Mouse (Mus musculus): ENCODE results near the gene Slx4ip. TPM values are rescaled to one million over a fixed set of nuclear protein-coding genes. Genes with fewer than 3 reads are reported as not detected.
A peak's percentile ranks its signal among the peaks of the same experiment; 100 is the strongest.

The Slx4ip gene
- polyA plus RNA-seq, 1 experiment from 2014 or later: 8.3 TPM

DNA sequence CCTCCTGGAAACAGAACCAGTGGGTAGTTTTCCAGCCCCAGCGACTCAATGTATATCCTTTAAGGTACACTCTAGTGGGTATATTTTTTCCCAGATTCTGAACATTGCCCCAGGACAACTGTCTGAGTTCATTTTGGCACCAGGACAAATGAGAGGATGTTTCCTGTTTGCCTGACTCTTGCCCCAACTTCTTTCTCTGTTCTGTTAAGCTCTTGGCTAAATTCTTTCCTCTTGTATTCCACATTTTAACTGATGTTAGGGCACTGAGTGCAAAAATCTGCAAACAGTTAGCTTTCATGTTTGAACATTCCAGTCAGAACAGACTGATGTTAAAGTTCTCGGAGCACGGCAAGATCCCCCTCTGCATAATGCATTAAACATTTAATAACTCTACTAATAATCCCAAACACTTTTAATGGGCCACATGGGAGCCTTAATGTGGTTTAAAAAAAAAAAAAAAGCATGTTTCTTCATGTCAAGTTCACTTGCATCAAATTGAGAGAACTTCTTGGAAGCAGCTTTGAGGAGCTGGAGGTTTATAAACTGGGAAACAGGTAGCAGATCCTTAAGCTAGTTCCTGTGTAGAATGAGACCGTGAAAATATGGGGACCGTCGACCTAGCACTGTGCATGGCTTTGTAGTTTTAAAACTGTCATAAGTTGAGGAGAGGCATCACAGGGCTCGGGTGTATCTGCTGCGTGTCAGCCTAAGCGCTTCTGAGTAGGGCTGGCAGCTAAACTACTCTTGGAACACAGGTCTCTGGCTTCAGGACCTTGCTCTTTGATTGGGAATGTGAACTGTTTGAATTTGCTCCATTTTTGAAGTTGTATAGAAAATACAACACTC lies 64.9 kb downstream of the Slx4ip start:
- Histone ChIP-seq H3K27me3 (no peaks in the 10 kb centered on the region), H3K36me3 (no peaks in the 10 kb centered on the region), H3K4me1 (0 out of 2 replicates have a peak, but pooled peaks cover 2% of the 10 kb centered on the region), H3K27ac (no peak overlapping the region), H3K9me3 (replicated peaks) (no peaks in the 10 kb centered on the region), H3K9ac (no peak overlapping the region), H3K4me3 (replicated peaks) (no peak overlapping the region), H3K4me2 (no peak overlapping the region)
- 73% methylated on average over 9 of the region's 9 CpGs for WGBS
- ATAC-seq (replicated peaks; ENCODE audit: low FRiP score): no peak

DNA sequence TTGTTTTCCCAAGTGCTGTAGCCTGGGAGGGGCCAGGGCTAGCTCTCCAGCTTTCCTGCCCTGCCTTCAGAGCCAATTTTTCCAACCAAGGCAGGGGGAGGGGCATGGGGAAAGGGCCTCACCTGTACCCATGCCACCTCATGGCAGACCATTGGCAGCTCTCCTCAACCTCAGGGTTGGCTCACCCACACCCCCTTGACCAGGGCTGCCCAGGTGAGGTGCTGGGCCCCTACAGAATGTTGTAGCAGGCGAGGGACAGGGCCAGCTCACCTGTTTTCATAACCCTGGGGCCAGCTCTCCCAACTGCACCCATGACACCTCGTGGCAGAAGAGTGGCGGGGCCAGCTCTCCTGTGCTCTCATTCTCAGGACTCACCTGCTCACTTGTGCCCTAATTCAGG lies 67.7 kb downstream of the Slx4ip start:
- Histone ChIP-seq H3K27ac (no peak overlapping the region), H3K4me1 (no peaks in the 10 kb centered on the region), H3K9ac (no peak overlapping the region), H3K4me2 (no peak overlapping the region), H3K9me3 (replicated peaks) (no peaks in the 10 kb centered on the region), H3K36me3 (no peaks in the 10 kb centered on the region), H3K27me3 (no peaks in the 10 kb centered on the region), H3K4me3 (replicated peaks) (no peak overlapping the region)
- 66% methylated on average over 3 of the region's 3 CpGs for WGBS
- ATAC-seq (replicated peaks; ENCODE audit: low FRiP score): no peak

DNA sequence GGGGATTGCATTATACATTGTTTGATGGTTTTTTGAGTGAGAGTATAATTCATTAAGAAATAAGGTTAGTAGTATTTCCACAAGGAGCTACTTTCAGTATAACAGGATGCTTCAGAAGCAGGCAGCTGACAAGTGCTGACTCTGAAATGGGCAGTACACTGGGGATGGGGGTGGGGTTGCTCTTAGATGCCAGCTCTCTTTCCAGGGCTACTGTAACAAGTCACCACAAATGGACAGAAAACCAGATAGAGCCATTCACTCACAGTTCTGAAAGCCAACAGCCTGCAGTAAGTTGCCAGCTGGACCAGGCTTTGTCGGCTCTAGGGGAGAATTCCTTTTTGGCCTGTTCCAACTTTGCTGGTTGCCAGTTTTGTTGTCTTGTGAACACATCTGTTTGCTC lies 84.8 kb downstream of the Slx4ip start:
- Histone ChIP-seq H3K4me2 (no peak overlapping the region), H3K9ac (no peak overlapping the region), H3K27me3 (no peaks in the 10 kb centered on the region), H3K36me3 (no peaks in the 10 kb centered on the region), H3K9me3 (replicated peaks) (no peaks in the 10 kb centered on the region), H3K4me1 (no peaks in the 10 kb centered on the region), H3K27ac (no peak overlapping the region), H3K4me3 (replicated peaks) (no peak overlapping the region)
- WGBS: 92% methylated on average over 1 of the region's 1 CpGs
- no peak for ATAC-seq (replicated peaks; ENCODE audit: low FRiP score)

DNA sequence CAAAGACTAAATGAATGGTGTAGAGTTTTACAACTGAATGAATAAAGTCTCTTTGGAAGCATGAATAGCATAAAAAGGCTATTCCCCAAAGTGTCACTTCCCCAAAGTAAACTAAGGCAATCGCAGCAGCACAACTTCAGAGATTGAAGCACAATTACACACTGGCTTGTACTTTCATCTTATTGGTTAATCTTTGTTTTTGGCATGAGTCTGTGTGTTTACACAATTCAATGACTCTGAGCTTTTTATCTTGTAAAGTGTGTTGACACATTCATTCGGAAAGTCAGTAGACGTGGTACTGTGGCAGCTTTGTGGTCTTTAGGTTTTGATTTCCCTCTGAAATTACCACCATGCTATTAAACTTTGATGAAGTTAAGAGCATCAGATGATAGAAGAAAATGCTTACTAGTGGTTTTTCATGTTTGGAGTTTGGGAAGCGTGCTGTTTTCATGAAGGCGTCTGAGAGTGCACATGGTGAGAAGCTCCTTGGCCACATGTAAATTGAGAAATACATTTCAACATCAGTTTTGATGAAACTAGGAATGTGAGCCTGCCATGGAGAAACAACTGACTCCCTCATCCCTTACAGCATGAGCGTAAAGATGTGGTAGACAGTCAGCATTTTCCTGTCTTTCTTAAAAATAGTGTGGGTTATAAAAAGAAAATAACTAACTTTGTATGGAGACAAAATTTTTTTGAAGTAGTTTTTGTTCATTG lies 88.2 kb downstream of the Slx4ip start:
- ATAC-seq (replicated peaks; ENCODE audit: low FRiP score): no peak
- Histone ChIP-seq H3K9me3 (replicated peaks) (no peaks in the 10 kb centered on the region), H3K4me2 (no peak overlapping the region), H3K27ac (no peak overlapping the region), H3K36me3 (no peaks in the 10 kb centered on the region), H3K4me1 (0 out of 2 replicates have a peak, but pooled peaks cover 3% of the 10 kb centered on the region), H3K27me3 (no peaks in the 10 kb centered on the region), H3K4me3 (replicated peaks) (no peak overlapping the region), H3K9ac (no peak overlapping the region)
- 81% methylated on average over 6 of the region's 6 CpGs for WGBS

DNA sequence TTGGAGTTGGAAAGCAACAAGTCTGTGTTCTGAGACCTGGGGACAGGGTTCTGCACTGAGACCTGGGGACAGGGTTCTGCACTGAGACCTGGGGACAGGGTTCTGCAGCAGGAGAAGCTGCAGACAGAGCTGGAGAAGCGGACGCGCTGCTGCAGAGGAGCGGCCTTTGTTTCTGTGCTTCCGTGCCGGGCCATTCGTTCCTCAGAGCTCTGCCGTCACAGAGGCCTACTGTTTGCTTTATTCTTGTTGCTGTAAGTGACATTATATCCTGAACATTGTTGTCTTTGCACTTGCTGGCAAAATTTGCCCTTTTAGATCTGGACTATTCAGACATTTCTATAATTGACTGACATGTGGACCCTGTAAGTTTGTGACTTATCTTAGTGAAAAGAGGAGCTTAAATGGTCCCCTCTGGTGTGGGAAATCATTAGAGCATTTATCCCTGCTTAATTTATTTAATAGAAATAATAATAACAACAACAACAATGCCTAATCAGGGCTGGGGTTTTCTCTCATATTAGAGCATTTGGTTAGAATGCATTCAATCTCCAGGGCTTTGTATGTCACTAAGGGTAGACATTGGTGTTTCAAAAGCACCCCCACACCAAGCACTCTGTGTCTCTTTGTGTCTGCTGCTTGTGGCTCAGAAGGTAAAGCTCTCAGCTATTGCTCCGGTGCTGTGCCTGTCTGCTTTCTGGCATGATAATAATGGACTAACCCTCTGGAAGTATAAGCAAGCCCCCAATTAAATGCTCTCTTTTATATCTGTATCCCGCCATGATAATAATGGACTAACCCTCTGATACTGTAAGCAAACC lies 90.3 kb downstream of the Slx4ip start:
- H3K27me3 ChIP-seq: no peaks in the 10 kb centered on the region
- 74% methylated on average over 10 of the region's 10 CpGs for WGBS
- H3K4me1 ChIP-seq: peaks cover 9% of the 10 kb centered on the region
- H3K36me3 ChIP-seq: no peaks in the 10 kb centered on the region
- ATAC-seq (replicated peaks; ENCODE audit: low FRiP score): no peak
- no peak overlapping the region for H3K27ac ChIP-seq
- no peak overlapping the region for H3K9ac ChIP-seq
- no peak overlapping the region for H3K4me2 ChIP-seq
- H3K9me3 ChIP-seq (replicated peaks): no peaks in the 10 kb centered on the region
- no peak overlapping the region for H3K4me3 ChIP-seq (replicated peaks)

DNA sequence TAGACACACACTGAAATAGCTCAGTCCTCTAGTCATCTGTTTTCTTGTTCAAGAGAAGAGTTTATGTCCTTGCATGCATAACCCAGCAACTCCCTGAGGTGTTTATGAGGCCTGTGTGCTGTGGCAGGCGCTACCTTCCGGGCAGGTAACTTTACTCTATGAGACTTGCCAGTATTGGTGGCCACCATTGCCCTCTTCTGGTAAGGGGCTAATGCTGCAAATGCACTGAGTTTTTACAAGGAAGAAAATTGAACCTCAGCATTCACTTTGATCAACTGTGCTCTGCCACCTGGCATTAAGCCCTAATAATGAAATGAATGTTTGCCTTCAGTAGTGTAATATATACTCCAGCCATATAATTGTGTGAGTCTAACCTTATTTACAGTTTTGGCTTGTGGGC lies 92.9 kb downstream of the Slx4ip start:
- ATAC-seq (replicated peaks; ENCODE audit: low FRiP score): no peak
- H3K9me3 ChIP-seq (replicated peaks): no peaks in the 10 kb centered on the region
- no peaks in the 10 kb centered on the region for H3K36me3 ChIP-seq
- no peak overlapping the region for H3K4me2 ChIP-seq
- no peak overlapping the region for H3K9ac ChIP-seq
- H3K4me1 ChIP-seq: peaks cover 12% of the 10 kb centered on the region
- no peak overlapping the region for H3K4me3 ChIP-seq (replicated peaks)
- WGBS: 97% methylated on average over 2 of the region's 2 CpGs
- no peaks in the 10 kb centered on the region for H3K27me3 ChIP-seq
- no peak overlapping the region for H3K27ac ChIP-seq

DNA sequence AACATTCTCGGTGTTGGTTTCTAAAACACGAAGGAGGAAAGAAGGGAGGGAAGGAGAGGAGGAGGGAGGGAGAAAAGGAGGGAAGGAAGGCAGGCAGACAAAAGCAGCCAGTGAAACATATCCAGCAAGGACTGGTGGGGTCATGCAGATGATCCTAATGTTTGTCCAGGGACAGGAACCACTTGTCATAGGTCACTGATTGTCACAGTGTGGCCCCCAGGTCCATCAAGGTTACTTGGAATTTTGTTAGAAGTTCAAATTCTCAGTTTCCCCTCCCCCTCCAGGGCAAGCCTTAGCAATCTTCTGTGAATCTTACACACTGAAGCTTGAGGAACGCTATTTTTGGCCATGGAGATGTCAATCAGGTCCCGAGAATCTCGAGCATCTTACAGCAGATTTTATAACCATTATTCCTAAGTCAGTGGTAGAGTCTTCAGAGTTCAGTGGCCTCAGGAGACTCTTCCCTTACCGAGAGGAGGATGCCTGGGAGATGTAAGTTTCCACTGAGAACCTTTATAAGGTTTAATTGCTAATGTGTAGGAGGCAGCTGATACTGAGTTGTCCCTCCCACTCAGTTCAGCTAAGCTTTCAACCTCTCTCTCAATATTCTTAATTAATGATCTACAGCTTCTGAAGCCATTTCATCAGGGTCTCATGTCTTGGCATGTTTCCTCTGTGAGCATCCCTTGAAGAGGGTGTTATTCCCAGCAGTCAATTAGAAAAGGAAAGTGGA lies 95.1 kb downstream of the Slx4ip start:
- H3K9me3 ChIP-seq (replicated peaks): no peaks in the 10 kb centered on the region
- H3K36me3 ChIP-seq: no peaks in the 10 kb centered on the region
- H3K4me2 ChIP-seq: no peak overlapping the region
- H3K27me3 ChIP-seq: no peaks in the 10 kb centered on the region
- H3K4me3 ChIP-seq (replicated peaks): no peak overlapping the region
- ATAC-seq (replicated peaks; ENCODE audit: low FRiP score): peak; percentile 69
- H3K4me1 ChIP-seq: peaks cover 9% of the 10 kb centered on the region
- peak overlapping the region; percentile 27; the same call in 1 of the 2 replicates for H3K27ac ChIP-seq
- H3K9ac ChIP-seq: no peak overlapping the region
- 34% methylated on average over 6 of the region's 6 CpGs for whole genome bisulfite sequencing

DNA sequence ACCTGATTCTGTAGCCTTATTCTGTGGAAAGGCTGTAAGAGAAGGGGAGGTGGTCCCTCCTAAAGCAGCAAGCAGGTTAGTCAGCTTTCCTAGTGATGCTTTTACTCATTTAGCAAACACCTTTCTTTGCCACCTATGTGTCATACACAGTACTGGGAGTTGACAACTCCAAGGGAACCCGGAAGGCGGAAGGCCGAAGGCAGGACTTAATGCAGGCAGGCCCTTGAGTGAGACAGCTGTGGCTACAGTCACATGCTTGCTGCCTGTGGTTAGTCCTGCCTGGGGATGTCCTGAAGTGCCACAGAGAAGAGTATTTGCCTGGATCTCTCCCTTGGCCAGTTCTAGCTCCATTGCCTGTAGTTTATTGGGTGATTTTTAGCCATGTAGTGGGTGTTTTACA lies 102.1 kb downstream of the Slx4ip start:
- 91% methylated on average over 3 of the region's 3 CpGs for WGBS
- no peaks in the 10 kb centered on the region for H3K9me3 ChIP-seq (replicated peaks)
- no peak for ATAC-seq (replicated peaks; ENCODE audit: low FRiP score)
- no peak overlapping the region for H3K4me3 ChIP-seq (replicated peaks)
- H3K9ac ChIP-seq: no peak overlapping the region
- H3K27me3 ChIP-seq: no peaks in the 10 kb centered on the region
- H3K27ac ChIP-seq: no peak overlapping the region
- H3K4me1 ChIP-seq: no peaks in the 10 kb centered on the region
- no peaks in the 10 kb centered on the region for H3K36me3 ChIP-seq
- H3K4me2 ChIP-seq: no peak overlapping the region

DNA sequence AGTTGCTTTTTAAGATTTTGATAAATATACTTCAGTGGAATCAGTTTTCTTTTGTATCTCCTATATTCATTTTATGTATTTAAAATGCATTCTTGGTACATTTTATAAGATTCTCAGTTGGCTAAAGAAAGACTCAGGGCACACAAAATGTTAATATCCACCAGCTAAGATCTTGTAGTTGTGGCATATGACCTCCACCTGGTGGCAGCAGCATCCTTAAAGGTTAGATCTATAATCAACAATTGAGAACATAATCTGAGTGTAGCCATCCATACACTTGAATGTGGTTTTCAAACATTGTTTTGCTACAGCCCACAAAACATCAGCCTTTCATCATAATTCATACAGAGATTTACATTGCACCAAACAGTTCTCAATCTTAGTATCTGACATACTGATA lies 106.1 kb downstream of the Slx4ip start:
- ATAC-seq (replicated peaks; ENCODE audit: low FRiP score): peak; percentile 40; the same call in 1 of the 2 replicates
- Histone ChIP-seq H3K36me3 (no peaks in the 10 kb centered on the region), H3K4me2 (no peak overlapping the region), H3K9ac (no peak overlapping the region), H3K4me3 (replicated peaks) (no peak overlapping the region), H3K27me3 (no peaks in the 10 kb centered on the region), H3K9me3 (replicated peaks) (no peaks in the 10 kb centered on the region), H3K27ac (no peak overlapping the region), H3K4me1 (no peaks in the 10 kb centered on the region)

DNA sequence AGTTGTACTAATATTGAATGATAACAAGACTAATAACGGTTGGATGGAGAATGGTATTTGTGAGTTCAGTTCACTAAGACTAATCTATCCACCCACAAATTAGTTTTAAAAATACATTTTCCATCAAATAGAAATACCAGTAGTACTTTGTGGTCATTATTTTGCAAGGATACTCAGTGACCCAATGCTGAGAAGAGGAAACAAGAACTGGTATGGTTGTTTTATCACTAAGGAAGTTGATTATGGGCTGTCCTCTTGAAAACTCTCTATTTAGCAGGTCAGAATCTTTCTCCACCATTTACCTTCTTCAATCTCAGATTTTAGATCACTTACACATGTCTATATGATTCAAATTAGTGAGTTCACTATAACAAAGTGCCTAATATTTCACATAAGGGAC lies 111.0 kb downstream of the Slx4ip start:
- 96% methylated on average over 1 of the region's 1 CpGs for WGBS
- H3K9ac ChIP-seq: no peak overlapping the region
- no peaks in the 10 kb centered on the region for H3K4me1 ChIP-seq
- no peak overlapping the region for H3K4me3 ChIP-seq (replicated peaks)
- H3K4me2 ChIP-seq: no peak overlapping the region
- H3K27ac ChIP-seq: no peak overlapping the region
- no peaks in the 10 kb centered on the region for H3K36me3 ChIP-seq
- no peak for ATAC-seq (replicated peaks; ENCODE audit: low FRiP score)
- H3K9me3 ChIP-seq (replicated peaks): no peaks in the 10 kb centered on the region
- H3K27me3 ChIP-seq: no peaks in the 10 kb centered on the region

DNA sequence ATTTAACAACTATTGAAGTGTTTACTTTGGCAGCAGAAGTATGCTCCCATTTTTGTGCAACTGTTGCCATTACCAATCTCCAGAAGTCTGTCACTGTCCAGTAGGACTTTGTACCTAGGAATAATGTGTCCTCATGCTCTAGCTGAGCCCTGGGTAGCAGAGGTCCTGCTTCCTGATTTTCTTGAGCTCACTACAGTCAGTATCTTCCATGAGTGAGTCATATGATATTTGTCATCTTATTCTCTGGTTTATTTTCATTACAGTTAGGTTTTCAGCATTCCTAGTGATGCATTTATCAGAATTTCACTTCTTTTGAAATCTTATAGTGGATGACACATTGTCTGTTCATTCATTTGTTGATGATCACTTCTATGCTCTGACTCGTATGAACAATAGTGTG lies 115.6 kb downstream of the Slx4ip start:
- H3K27ac ChIP-seq: no peak overlapping the region
- H3K4me1 ChIP-seq: no peaks in the 10 kb centered on the region
- H3K9me3 ChIP-seq (replicated peaks): no peaks in the 10 kb centered on the region
- no peaks in the 10 kb centered on the region for H3K27me3 ChIP-seq
- no peaks in the 10 kb centered on the region for H3K36me3 ChIP-seq
- WGBS: 78% methylated on average over 1 of the region's 1 CpGs
- no peak overlapping the region for H3K4me2 ChIP-seq
- ATAC-seq (replicated peaks; ENCODE audit: low FRiP score): no peak
- no peak overlapping the region for H3K9ac ChIP-seq
- no peak overlapping the region for H3K4me3 ChIP-seq (replicated peaks)
